ENCODE assay signal across 16 mouse cellular contexts in the genomic region with DNA sequence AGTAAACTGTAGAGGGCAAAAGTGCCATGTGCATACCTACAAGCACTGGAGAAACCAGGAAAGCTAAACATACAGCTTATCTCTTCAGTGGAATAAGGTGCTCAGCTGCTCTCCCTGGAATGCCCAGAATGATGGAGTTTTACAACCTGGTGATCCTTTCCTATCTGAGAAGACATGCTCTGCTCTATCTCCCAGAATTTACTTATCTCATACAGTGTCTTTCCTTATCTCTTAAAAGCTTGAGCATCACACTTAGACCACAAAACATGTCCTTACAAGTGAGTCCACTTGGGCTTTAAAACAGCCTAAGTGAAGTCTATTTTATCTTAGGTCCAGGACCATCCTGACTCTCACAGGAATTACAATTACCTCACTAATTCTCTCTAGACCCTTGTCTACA.
"Had no signal": no experiment of that assay in that cellular context is flagged by ENCODE, and none has a peak within 500 bp of the region (broad histone marks: within the 10 kb centered on the region; RNA-seq: fewer than 3 reads in every experiment).

No protein-coding gene starts in this region.

- H3K36me3 ChIP-seq: neural tube, embryonic 13.5 days; neural tube, embryonic 15.5 days; stomach, embryonic 15.5 days had no signal

- H3K9ac ChIP-seq: neural tube, embryonic 13.5 days; neural tube, embryonic 15.5 days; stomach, embryonic 15.5 days had no signal

- DNase-seq: retina, postnatal 1 day; right cerebral cortex, adult 18-20 months; right cerebral cortex, postnatal 14 days; right cerebral cortex, postnatal 25 days; right cerebral cortex, postnatal 4 days; spleen, adult 18-20 months; thymus, adult 18-20 months; thymus, adult 2 months; thymus, postnatal 14 days; thymus, postnatal 25 days; thymus, postnatal 36 days; thymus, postnatal 4 days had no signal

- H3K9me3 ChIP-seq: neural tube, embryonic 13.5 days; neural tube, embryonic 15.5 days; stomach, embryonic 15.5 days had no signal

- H3K4me3 ChIP-seq: neural tube, embryonic 13.5 days; neural tube, embryonic 15.5 days; stomach, embryonic 15.5 days had no signal

- H3K27me3 ChIP-seq: neural tube, embryonic 13.5 days; neural tube, embryonic 15.5 days; stomach, embryonic 15.5 days had no signal

- H3K27ac ChIP-seq: neural tube, embryonic 13.5 days; neural tube, embryonic 15.5 days; stomach, embryonic 15.5 days; stomach, postnatal 0 days had no signal

- H3K4me1 ChIP-seq: neural tube, embryonic 13.5 days; neural tube, embryonic 15.5 days; stomach, embryonic 15.5 days had no signal
